Mouse (Mus musculus): ENCODE results near the gene Lurap1l.

Gene Lurap1l

GRCm38 (mm10) chr4:80917812-80918211 is 7.4 kb downstream of the Lurap1l start:
- DNase-seq (ENCODE audit: low spot score), result no peak

DNA sequence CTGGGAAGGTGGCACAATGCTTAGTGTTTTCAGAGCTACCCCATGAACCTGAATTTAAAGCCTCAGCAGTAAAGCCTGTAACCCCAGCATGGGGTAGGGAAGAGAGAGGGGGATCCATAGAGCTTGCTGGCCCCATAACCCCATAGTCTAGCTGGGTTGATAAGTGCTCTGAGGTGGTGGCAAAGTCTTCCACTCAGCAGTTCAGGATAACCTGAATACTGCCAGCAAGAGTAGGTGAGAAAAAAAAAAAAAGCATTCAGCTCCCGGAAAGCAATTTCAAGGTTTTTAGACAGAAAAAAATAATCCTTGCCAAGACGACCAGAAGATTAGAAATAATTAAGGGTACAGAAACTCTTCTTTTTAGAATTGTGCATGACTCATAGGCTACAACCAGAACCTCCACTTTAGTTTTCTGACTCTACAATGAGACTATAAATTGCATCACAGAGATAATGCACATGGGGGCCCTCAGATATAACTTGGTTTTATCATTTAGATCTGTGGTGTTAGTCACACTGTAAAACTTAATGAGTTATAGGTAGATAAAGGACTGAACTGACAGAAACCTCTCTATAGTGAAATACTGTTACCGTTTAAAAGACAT is 8.2 kb downstream of the Lurap1l start:
- DNase-seq (ENCODE audit: low spot score), result no peak

DNA sequence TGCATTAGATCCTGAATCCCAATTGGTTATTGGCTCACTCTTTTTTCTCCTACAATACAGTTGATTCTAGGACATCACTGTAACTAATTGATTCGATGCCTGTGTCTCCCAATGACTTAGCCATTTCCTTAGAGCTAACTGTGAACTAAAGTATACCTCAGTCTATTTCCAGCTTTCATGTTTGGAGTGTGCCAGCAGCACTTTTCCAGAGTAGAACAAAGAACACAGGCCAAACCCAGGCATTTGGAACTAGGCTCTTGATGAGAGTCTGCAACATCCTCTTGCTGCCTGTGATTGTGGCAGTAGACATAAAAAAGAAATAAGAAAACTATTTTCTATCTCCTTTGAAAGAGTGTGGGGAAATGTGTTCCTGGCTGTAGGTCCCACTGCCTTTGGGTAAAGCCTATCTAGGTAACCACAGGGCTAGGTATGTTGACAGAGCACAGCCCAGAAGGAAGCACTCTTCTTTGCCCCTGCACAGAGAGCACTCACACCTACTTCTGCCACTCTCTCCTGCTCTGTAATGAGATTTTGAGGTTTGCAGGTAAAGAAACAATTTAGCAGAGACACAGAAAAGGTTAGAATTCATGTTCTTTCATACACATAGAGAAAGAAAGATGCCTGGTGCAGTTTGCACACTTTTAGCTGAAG is 8.9 kb downstream of the Lurap1l start:
- DNase-seq (ENCODE audit: low spot score), result no peak

DNA sequence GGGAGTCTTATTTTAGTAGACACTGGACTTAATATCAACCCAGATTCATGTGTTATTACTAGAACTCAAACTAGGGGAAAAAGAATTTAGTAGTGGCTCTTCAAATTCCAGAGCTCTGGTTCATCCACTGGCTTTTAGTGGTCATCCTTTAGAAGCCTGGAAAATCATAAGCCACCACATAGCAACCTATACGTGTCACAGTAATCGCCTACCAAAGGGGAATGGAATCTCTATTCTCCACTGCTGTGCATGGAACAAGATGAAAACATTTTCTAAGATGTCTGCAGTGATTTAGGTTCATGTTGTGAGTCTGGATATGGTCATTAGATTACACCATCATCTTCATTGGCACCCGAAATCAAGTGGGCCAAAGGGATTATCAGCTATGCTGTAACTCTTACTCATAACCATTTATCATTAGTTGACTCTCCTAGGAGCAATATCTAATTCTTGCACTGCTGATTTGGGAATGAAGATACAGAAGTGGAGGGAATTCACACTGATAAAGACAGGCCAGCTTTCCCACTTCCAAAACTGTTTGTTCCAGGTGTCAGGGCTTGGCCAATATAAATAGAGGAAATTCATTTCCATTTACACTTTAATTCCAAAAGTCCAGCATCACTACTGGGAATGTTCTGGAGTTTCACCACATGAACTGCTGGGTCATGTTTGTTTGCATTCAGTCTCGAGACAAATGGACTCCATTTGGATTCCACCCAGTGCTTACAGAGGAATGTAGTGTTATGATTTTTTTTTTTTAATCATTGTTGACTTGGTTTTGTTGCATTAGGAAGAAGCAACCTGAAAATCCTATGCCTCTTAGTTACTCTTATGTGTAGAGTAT is 11.4 kb downstream of the Lurap1l start:
- DNase-seq (ENCODE audit: low spot score), result no peak

DNA sequence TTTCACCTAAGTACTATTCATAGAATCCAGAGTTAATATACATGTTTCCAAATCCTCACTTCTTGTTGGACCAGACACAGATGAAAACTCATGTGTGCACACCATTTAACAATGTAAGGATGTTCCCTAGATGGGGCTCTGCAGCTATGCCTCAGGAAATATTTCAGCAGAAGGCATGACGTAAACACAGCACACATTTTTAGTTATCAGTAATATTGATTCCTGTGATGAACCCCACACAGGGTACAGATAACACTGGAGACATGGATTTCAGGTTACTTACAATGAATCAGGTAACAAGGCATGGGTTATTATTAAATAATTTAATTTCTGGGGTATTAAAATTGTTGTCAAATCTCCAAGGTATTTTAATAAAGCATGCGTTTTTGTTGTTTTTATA is 12.2 kb downstream of the Lurap1l start:
- DNase-seq (ENCODE audit: low spot score), result no peak

DNA sequence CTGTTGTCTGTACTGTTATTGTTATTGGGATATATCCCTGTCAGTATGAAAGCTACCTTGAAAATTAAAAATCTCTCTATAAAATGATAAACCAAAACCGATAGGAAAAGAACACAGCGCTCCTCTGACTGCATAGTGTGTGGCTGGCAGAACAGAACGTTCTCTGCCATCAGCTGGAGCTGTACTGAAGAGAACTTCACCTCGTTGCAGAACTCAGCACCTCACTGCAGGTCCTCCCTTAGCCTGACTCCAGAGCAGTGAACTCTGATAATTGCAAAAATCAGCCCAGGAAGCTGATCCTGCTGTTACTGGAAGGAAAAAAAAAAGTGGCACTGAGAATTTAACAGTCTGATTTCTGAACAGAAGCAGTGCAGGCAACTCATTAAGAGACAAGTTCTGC is 14.4 kb downstream of the Lurap1l start:
- no peak for DNase-seq (ENCODE audit: low spot score)

DNA sequence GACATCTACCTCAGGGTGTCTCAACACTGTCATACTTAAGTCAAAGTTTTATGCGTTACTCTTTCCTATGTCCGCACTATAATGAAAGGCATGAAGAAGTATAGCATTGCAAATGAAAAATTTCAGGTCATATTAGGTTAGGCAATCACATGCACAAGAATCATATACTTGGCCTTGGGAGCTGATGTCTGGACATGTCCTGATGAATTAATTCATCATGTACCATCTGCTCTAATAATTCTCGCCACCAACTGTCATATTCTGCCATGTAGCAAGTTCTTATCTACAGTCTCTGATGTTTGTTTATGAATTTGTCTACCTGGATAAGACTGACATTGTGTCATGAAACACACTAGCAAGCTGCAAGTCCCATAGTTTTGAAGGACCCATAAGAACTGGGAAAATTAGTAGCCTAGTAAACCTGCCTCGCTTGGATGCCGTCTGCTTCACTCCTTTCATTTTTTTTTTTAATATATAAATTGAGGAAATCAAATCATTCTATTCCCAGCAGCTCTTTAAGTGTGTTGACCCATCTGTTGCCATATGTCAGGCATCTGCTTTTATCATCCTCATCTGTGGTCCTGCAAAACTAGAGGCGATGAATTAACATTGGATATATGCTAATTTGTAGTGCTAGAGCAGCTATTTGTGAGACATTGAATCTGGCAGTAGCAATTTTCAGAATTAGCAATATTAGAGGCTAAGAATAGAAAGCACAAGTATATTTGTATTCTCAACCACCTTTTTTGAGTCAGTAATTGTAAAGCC is 15.5 kb downstream of the Lurap1l start:
- no peak for DNase-seq (ENCODE audit: low spot score)

DNA sequence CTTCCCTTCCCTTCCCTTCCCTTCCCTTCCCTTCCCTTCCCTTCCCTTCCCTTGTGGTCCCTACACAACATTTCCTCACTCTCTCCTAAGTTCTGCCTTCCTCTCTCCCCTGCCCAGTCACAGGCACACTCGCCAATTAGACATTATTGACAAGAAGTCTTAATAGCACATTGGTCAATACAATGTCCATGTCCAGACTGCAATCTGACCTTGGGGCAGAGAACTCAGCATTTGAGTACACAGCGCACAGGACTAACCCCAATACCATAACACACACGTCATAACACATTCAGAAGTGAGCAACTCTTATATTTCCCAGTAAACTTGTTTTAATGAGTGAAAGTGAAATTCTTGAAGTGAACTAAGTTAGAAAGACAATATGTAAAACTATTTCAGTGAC is 24.3 kb downstream of the Lurap1l start:
- no peak for DNase-seq (ENCODE audit: low spot score)

DNA sequence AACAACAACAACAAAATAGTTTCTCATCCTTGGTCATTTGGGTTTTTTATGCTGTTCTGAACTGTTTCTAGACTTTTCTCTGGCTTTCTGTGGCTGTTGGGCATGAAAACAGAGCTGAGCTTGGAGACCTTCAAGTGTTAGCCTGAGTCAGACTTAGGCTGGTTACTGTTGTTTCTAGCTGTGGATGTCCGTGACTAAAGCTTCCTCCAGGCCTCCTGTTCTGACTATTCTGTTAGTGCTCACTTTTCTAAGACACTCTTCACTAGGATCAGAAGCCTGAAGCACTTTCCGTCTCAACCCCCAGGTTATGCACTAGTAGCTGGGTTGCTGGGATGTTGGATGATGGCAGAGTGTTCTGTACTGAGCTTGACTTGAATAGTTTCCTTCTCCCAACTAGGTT is 28.7 kb downstream of the Lurap1l start:
- no peak for DNase-seq (ENCODE audit: low spot score)

DNA sequence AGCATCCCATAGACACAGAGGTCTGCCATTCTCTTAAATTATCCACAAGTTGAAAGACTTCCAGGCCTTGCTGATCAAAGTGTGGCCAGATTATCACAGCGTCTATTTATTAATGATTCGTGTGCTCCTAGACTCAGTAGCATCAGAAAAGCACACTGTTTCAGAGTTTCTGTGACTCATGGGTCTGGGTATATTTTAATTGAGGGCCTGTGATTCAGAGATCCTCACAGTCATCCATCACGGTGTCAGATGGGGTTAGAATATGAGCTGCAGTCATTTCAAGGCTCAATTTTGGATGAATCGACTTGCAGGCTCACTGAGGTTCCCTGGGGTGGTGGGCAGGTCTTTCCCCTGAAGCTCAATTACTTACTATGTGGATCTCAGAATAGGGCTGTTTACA is 30.5 kb downstream of the Lurap1l start:
- no peak for DNase-seq (ENCODE audit: low spot score)

DNA sequence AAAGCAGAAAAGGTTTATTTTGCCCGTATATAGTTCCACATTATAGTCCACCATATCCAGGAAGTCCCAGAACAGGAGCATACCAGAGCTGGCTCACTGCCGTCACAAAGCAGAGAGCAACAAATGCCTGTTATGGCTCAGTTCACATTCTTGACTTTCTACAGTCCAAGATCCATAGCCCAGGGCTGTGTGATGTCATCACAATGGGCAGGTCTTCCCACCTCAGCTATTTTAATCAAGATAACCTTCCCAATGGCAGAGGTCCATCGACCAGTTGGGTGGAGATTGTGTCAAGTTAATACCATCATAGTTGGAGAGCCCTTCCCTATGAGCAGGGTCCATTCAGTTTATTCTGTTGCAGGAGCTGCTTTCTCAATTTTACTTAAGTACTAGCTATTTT is 31.5 kb downstream of the Lurap1l start:
- peak; percentile 9 for DNase-seq (ENCODE audit: low spot score)

- no peak for DNase-seq (ENCODE audit: low spot score)
These were observed 34.2 kb downstream of the Lurap1l start for GRCm38 (mm10) chr4:80944605-80945004.

GRCm38 (mm10) chr4:80949110-80949509 is 38.7 kb downstream of the Lurap1l start:
- DNase-seq (ENCODE audit: low spot score), result no peak

- peak; percentile 25 for DNase-seq (ENCODE audit: low spot score)
These were observed 39.3 kb downstream of the Lurap1l start for GRCm38 (mm10) chr4:80949720-80950119.

DNA sequence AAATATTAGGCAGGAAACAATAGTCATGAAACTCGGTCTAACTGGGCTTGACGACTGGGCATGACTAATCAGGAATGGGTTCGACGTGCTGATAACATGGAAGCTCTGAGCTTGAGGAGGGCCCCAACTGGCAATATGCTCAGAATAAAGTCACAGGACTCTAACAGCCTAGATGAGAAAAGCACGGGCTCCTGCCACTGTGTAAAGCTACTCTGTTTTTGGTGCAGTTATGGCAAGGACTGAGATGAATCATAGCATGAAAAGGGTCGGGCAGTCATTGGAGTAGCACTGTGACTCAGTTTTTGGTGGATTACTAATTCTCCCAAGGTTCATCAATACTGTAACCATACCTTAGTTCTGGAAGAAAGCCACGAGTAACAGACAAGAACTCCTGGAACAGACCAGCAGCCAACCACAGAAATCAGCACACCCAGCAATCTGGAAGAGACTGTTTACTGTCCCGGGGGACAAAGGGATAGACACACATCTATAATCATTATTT is 39.9 kb downstream of the Lurap1l start:
- no peak for DNase-seq (ENCODE audit: low spot score)

DNA sequence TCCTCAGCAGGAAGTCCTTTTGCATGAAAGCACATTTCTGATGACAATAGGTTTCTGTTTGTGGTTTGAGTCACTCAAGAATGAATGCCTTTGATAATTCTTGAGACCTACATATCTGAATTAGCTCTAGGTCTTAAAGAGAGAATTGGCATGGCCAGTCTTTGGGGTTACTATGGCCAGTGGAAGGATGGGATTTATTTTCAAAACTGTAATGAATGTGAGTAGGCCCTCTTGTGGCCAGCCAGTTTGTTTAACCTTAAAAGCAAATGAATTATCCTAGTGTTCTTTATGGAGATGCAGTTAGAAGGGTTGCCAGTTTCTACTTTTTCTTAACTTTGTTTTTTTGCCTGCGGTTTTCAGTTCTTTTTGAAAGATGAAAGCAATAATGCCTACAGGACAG is 42.2 kb downstream of the Lurap1l start:
- no peak for DNase-seq (ENCODE audit: low spot score)

DNA sequence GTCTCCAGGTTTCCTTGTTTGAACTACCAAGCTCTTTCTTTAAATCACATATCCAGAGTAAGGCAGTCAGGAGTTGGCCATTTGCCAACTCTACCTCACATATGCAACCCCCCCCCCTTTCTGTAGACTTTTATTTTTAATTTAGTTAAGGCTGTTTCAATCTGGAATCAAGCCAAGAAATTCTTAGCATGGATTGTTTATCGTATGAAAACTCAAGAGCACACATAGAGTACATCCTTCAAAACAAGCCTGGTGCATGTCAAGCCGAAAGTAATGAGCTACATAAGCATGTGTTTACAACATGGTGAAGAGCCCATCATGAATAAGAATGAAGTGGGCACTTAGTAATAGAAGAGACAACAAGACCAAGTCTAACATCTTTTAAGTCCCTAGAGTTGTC is 45.5 kb downstream of the Lurap1l start:
- DNase-seq (ENCODE audit: low spot score), result no peak

DNA sequence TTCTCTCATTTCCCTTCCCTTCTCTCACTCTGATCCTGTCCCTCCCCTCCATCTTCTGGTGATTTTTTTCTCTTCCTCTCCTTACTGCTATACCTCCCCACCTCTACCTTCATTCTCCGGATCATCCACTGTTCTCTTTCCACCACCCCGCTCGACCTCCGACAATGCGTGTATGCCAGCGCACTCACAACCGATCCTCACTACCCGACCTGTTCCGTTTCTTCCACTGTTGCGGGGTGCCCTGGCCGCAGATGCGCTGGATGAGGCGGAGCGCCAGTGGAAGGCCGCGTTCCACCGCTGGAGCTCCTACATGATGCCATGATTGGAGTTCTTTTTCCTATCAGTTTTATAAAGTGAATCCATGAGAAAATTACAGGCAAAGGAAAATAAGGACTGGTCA is 57.1 kb downstream of the Lurap1l start:
- DNase-seq (ENCODE audit: low spot score), result no peak

GRCm38 (mm10) chr4:80971846-80972245 is 61.4 kb downstream of the Lurap1l start:
- DNase-seq (ENCODE audit: low spot score), result no peak

DNA sequence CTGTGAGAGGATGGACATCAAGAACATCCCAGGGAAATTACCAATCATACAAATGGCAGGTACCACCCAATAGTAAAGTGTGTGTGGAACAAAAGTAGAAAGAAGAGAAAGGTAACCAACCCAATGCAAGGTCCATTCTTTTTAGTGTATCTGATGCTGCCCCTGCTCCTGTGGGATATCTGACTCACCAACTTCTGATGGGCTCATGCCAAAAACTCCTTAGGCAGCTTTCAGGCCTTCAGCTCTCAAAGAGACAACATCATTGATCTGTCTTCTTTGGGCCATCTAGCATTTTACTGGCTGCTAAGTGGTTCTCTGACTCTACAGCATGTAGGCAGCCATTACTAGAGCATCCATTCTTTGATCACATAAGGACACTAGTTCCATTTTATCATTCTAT is 63.5 kb downstream of the Lurap1l start:
- no peak for DNase-seq (ENCODE audit: low spot score)

- DNase-seq (ENCODE audit: low spot score), result no peak
These were observed 80.4 kb downstream of the Lurap1l start for GRCm38 (mm10) chr4:80990819-80991218.

GRCm38 (mm10) chr4:81003528-81003927 is 93.1 kb downstream of the Lurap1l start:
- DNase-seq (ENCODE audit: low spot score), result no peak
